Mouse (Mus musculus): ENCODE data around the gene Pde7b. TPM values are rescaled to one million over a fixed set of nuclear protein-coding genes. Genes with fewer than 3 reads are reported as not detected.

Pde7b gene
- total RNA-seq (2021), result 10 to 100 TPM; 65.2 to 67.0 TPM
- long read RNA-seq, experiment 1, full-length matches to known transcripts, result 2 of 6 reads
- long read RNA-seq, experiment 1, partial matches to known transcripts, result 0 of 6 reads
- long read RNA-seq, experiment 1, other reads (novel, unspliced or antisense), result 4 of 6 reads
- long read RNA-seq, experiment 2, partial matches to known transcripts, result 0 of 4 reads
- long read RNA-seq, experiment 2, other reads (novel, unspliced or antisense), result 4 of 4 reads

DNA sequence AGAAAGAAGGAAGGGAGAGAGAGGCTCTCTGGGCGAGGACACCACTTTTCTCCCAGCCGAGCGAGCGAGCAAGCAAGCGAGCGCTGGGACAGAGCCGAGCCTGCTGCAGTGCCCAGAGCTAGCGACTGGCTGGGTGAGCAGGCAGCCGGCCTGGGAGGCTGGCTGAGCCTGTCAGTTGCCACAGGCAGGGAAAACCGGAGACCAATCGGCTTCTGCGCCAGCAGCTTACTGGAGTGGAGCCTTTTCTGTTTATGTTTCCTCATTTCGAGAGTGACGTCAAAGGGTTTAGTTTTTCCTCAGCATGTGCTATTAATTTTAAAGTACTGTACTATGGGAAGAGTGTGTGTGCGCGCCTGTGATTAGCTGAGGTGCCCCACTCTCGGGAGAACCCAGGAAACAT is at the start of gene Pde7b:
Pde7b (minus strand) TSS at position 173 of the 400 bp plus-strand sequence.
- intact Hi-C loops (cut with DNase I), result loop anchor here (5.0 kb wide), 3 partner anchors 178 to 318 kb away; no protein-coding TSS in a partner anchor

DNA sequence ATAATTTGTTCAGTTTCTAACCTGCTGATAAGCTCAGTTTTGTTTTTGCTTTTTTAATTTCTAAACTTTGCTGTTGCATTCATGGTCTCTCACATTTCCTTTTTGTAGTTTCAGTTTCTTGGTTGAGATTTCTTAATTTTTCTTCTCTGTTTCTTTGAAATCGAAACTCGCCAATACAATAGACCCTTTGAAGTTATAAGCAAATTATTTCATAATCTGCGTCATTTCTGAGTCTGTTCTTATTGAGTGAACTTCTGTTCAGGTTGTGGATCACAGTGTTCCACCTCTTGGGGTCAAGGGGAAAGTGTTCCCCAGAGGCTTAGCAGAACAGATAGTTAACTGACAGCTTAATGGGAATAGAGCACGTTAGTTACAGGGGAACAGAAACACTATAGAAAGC is 47.2 kb upstream of the Pde7b start:
- intact Hi-C loops (cut with DNase I), result no loop called here
- DNase-seq, result no peak

More for the DNA sequence above, at the start of gene Pde7b:
- peak; percentile 82 to 85 for DNase-seq

DNA sequence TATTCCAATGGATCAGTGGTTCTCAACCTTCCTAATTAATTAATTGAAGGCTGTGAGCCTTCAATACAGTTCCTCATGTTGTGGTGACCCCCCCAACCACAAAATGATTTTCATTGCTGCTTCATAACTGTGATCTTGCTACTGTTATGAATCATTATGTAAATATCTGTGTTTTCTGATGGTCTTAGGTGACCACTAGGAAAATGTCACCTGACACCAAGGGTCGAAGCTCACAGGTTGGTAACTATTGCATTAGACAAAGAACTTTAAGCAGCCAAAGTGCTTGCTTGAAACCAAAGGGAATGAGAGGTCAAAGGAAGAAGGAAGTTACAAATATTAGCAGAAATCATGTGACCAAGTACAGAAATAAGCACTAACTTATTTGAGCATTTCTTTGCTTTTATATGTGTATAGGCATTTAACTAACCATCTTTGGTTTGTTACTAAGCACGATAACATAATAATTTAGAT is 45.6 kb upstream of the Pde7b start:
- intact Hi-C loops (cut with DNase I), result no loop called here
- no peak for DNase-seq

DNA sequence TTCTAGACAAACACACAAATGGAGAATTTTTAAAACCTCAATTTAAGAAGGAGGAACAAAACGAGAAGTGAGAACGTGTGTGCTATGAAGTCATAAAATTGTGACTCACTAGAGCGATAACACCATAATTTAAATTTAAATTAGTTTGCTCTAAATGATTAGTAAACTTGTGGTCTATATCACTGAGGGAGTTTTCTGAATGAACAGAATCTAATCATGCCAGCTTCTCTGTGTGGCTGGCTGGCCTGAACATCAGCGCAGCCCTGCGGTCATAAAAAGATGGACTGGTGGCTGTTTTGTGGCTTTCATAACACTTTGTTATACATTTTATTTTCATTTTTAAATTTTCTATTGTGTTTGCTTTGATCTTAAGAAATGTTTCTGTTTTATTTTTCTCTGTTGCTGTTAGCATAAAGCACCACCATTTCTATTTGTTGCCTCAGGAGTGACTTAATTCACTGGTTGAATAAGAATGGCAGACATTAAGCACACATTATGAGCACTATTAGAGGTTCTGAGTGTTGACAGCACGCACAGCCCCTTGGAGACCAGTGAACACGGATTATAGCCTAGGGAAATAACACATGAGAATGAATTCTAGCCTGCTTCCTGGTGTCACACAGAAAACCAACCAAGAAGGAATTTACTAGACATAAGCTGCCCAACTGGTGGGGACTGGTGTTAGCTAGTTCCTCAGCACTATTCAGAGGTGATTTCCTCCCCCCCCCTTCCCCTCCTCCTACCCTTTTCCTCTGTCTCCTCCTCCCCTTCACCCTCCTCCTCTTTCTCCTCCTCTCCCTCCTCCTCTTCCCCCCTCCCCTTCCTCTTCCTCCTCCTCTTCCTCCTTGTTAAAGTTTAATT is 44.9 kb upstream of the Pde7b start:
- no peak for DNase-seq
- intact Hi-C loops (cut with DNase I), result no loop called here

DNA sequence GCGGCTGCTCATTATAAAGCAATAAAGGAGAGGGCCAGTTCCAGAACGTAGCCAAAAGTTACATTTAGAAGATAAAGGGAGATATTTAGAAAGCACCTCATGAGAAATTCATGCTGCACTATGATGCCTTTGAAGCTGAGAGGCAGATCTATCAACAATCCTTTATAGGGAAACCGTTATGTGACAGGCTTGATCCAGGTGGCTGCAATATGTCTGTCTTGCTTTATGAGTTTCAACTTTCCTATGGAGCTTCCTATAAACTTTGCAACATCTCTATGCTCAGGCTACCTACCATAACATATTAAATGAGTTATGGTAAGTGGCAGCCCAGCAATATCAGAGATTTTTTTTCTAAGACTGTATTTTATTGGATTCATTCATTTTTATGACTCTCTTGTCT is 39.5 kb upstream of the Pde7b start:
- DNase-seq, result no peak
- intact Hi-C loops (cut with DNase I), result no loop called here

DNA sequence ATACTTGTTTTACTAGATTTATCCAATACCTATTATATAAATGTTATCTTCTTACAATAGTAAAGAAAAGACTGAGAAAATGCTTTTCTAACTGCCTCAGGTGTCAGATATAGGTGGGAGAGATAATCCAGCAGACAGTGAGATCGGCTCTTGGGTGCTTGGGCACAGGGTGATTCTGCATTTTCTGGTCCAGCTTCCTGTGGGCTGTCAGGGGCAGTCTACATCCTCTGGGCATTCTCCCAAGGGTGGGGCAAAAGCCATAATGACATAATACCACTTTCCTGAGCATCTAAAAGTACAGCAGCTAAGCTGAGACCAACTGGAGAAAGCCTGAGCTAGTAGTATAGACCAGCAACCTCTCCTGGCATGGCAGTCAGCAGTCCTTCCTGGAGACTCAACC is 34.1 kb upstream of the Pde7b start:
- intact Hi-C loops (cut with DNase I), result no loop called here

DNA sequence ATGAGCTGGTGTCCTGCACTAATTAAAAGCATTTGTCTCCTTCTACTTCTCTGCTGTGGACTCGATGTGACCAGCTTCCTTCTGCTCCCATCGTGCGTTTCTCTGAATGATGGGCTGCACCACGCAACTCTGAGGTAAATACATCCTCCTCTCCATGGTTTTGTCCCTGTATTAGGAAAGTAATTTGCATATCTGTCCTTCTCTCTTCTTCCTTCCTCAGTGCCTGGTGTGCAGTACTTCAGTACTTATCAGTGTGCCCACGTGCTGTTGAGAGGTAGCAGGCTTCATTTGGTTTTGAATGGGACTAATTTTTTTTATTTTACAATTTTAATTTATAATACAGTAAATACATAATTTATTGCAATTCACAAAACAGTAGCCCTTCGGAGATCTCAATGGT is 33.4 kb upstream of the Pde7b start:
- intact Hi-C loops (cut with DNase I), result no loop called here
- DNase-seq, result no peak

More for the DNA sequence above, 34.1 kb upstream of the Pde7b start:
- DNase-seq, result no peak

DNA sequence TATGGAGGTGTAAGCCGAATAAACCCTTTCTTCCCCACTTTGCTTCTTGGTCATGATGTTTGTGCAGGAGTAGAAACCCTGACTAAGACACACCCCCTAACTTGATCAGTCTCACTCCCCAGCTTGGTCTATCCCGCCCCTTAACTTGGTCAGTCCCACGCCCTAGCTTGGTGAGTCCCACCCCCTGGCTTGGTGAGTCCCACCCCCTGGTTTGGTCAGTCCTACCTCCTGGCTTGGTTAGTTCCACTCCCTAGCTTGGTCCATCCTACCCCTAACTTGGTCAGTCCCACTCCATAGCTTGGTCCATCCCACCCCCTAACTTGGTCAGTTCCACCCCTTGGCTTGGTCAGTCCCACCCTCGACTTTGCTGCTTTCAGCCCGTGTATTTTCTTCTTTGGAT is 31.3 kb upstream of the Pde7b start:
- no peak for DNase-seq
- intact Hi-C loops (cut with DNase I), result no loop called here

DNA sequence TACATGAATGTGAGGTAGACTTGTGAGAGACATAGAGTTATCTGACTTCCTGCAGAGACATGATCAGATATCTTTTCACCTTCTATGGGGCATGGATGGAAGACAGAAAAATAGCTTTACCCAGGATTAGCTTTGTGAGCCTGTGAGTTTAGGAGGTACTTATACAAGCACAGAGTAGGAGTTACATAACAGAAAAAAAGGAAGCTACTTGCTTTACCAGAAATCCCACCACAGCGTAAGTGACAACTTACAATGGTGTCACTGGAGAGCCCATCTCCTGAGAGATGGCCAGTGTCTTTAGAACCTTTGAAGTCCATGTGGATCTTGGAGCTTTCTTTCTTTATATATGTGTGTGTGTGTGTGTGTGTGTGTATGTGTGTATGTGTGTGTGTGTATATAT is 28.0 kb upstream of the Pde7b start:
- intact Hi-C loops (cut with DNase I), result no loop called here
- no peak for DNase-seq

DNA sequence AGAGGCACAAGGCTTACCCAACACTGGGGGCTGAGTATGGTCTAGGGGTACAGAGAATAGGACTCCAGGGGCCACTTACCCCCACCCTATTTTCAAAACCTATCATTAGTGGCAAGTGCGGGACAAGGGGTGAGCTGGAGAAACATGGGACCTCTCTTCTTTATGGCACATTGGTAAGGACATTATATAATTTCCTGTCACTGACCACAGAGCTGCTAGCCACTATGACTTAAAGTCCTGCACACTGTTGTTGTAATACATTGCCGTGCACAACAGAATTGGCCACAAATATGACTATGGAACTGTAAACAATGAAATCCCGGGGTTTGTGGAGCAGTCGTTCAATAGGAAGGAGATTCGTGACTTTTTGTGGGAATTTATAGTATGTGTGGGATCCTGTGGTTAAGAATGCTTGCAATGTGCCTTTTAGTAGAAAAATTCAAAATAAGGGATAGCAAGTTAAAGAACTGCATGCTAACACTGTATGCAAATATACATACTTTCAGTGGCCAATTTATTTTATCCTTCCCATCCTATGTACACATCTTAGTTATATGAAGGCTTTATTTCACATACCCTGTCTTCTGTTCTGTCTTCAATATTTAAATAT is 25.9 kb upstream of the Pde7b start:
- DNase-seq, result no peak
- intact Hi-C loops (cut with DNase I), result no loop called here

DNA sequence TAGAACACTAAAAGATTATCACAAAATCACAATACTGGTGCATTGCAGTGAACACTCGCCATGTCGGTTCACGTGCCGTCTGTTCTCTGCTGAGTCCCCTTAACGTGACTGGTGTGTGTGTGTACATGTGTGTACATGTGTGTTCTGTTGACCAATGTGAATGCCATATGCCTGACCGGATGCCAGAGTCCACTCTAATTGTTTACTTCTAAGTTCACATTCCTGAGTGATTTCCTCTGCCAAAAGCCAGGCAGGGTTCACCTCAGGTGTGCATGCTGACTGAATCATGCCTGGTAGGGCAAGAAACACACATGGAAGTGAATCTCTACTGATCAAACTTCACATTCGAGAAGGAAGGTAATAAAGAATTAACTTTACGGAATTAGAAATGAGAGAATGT is 24.1 kb upstream of the Pde7b start:
- intact Hi-C loops (cut with DNase I), result no loop called here

DNA sequence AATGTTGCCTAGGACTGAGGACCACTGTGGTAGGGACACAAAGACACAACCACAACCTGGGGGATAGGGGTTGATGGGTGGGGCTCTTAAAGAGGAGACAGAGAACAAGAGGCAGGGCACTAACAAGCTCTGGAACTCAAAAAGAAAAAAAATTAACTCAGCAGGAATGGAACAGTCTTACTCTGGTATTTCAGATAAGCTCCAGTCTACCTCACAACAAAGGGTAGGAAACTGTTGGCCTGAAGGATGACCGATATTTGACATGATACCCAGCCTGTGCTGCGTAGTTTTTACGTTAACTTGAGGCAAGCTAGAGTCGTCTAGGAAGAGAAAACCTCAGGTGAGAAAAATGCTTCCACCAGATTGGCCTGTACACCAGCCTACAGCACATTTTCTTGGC is 22.4 kb upstream of the Pde7b start:
- DNase-seq, result no peak
- intact Hi-C loops (cut with DNase I), result no loop called here

More for the DNA sequence above, 24.1 kb upstream of the Pde7b start:
- DNase-seq, result no peak

DNA sequence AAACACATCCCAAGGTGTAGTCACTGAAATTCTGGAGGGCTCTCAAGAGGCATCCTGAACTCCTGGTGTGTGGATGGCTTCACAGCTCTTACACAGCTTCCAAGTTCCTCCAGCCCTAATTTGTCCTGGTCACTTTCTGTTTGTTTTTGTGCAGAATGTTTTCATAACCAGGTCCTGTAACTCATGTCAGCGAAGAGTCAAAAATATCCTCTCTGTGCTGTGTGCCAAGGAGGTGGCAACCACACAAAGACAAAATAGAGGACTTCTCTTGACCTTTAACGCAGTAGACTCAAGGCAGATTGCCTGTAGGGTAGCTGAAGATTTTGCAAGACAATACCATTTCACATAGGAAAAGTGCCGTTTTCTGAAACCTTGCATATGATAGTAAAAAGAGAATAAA is 14.9 kb upstream of the Pde7b start:
- DNase-seq, result no peak
- intact Hi-C loops (cut with DNase I), result no loop called here

DNA sequence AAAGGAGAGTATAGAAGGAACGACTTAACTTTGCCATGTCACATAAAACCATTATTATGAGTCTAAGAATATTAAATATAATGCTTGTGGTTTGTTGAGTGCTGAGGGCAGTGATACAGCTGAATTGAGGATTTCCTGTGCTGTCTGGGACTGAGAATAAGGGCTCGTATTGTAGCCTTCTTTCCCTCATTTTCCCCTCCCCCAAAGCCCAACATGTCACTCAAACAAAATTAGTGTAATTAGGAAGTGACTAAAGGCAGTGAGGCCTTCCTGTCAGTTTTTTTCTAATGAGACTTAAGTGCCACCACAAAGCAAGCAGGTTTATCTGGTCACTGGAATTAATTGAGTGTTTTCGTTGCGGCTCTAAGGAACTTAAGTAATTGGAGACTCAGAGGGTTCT is 12.3 kb upstream of the Pde7b start:
- DNase-seq, result no peak
- intact Hi-C loops (cut with DNase I), result no loop called here

DNA sequence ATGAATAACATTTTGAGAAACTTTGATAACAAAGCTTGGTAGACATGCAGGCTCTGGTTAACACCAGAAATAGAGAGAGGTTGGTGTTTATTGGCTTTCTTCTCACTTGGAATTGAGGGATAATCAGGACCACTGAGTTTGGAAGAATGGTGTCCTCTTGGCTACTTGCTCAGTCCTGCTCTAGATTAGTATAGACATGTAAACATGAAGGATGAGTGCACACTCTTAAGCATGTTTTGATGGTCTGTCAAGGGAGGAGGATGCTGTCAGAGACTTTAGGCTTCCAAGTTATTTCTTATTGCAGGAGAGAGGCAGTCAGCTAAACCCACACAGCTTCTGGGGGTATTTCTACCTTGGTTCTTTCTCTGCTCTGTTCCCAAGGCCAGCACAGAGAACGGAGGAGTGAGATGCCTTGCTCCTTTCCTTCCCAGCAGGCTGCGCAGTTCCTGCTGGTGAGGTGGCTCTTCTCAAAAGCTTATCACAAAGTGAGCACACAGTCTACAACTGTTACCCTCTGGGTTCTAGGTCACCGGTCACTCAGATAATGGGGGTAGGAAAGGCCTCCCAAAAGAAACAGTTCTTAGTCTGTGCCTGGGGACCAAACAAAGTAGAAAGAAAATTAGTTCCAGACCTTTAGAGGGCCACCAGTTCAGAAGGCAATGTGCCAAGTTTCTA is 11.0 kb upstream of the Pde7b start:
- DNase-seq, result no peak
- intact Hi-C loops (cut with DNase I), result no loop called here

DNA sequence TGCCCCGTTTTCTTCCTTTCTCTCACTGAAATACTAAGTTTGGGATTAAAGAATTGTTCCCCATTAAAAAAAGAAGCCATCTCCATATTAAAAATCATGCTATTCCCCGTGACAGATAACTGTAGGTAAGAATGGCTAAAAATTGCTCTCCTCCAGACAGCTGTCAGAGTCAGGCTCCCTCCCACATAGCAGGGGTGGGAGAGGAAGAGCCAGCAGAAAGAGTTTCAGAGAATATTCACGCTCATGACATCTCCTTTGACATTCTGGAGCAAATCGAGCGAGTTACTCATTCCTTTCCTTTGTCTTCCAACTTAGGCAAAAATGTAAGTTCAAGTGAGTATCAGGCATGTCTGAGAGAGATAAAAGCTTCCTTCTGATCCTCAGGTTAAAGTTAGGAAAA is 8.7 kb upstream of the Pde7b start:
- intact Hi-C loops (cut with DNase I), result no loop called here
- no peak for DNase-seq

DNA sequence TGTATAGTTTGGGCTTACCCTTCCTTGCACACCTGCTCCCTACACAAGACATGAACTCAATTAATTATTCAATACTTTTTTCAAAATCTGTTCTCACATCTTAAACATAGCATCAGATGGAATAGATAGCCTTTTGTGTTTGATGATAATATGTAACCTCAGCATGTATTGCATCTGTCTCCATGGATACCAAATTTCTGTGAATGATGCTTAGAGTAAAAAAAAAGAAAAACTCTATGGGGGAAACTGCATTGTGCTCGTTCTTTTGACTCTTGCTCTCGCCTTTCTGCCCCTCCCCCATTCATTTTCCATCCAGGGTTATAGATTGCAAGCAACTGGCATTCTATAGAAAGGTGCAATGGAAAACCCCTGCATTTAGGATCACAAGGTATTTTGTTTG is 7.3 kb upstream of the Pde7b start:
- no peak for DNase-seq

DNA sequence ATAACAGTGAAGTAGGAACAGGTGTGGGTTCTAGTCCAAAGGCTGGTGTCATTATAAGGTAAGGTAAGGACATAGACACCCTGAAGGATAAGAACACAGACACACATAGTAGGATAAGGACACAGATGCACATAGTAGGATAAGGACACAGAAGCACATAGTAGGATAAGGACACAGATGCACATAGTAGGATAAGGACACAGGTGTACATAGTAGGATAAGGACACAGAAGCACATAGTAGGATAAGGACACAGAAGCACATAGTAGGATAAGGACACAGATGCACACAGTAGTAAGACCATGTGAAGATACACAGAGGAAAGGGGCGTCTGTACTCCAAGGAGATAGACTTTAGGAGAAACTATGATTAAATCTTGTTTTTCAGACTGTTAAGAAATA is 5.2 kb upstream of the Pde7b start:
- DNase-seq, result no peak
- intact Hi-C loops (cut with DNase I), result no loop called here

More for the DNA sequence above, 7.3 kb upstream of the Pde7b start:
- intact Hi-C loops (cut with DNase I), result no loop called here

DNA sequence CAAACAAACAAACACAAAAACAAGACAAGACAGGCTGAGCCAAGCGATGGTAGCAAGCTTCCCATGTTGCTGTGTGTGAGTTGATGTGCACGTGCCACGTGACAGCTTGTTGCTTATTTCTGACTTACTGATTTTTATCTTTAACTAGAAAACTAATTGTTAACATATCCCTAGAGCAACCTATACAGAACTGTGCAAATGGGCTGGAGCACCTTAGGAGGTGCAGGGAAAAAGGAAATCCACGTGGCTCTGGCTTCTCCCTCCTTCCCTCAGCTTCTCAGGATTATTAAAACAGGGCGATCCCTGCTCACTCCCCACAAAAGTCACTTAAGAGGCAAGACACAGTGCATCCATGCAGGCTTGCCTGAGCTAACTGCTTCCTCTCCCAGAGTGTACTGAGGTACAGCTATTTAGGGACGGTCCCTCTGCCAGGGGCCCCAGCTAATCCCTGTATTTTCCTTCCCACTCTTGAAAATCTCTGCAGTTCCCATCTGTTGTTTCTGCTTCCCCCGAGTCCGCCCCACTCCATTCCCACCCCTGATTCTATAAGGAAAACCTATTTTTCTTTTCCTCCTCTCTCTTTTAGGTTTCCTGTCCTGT is 606 bp upstream of the Pde7b start:
- intact Hi-C loops (cut with DNase I), result loop anchor here (5.0 kb wide), 1 partner anchor 318 kb away; no protein-coding TSS in a partner anchor
- DNase-seq, result no peak

DNA sequence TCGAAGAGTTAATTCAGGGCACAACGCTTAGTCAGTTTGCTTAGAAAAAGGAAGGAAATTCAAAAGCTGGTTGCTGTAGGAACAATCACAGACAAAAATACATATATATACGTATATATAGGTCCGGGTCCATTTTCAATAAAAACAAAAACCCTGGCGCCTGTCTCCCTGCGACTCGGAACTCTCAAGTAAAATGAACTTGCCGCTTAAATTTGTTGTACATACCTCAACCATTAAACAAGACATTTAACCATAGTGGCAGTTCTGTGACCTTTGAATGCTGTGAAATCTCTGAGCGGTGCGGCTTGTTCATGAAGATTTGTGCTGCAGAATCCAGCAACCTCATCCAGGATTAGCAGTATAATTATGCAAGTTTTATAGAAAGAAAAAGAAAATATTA is 427 bp downstream of the Pde7b start:
- intact Hi-C loops (cut with DNase I), result loop anchor here (5.0 kb wide), 2 partner anchors 177 to 237 kb away; no protein-coding TSS in a partner anchor
- DNase-seq, result peak in 1 of 2 experiments; percentile 9

Data from heart, postnatal 14 days (tissue).